Mouse (Mus musculus): Measurements from ENCODE around the gene Tfb2m. TPM values are rescaled to one million over a fixed set of nuclear protein-coding genes. Genes with fewer than 3 reads are reported as not detected.

Tfb2m gene
- total RNA-seq, 2 experiments from 2014 or later: 49.4 to 56.2 TPM

- no peak for DNase-seq
- intact Hi-C loops (cut with DNase I): no loop called here
Observed at GRCm38 (mm10) chr1:179560845-179561430, 14.9 kb upstream of the Tfb2m start.

GRCm38 (mm10) chr1:179559446-179560194, 13.6 kb upstream of the Tfb2m start:
- no peak for DNase-seq
- intact Hi-C loops (cut with DNase I): no loop called here

GRCm38 (mm10) chr1:179556921-179557320, 10.9 kb upstream of the Tfb2m start:
- intact Hi-C loops (cut with DNase I): no loop called here
- DNase-seq: no peak

DNA sequence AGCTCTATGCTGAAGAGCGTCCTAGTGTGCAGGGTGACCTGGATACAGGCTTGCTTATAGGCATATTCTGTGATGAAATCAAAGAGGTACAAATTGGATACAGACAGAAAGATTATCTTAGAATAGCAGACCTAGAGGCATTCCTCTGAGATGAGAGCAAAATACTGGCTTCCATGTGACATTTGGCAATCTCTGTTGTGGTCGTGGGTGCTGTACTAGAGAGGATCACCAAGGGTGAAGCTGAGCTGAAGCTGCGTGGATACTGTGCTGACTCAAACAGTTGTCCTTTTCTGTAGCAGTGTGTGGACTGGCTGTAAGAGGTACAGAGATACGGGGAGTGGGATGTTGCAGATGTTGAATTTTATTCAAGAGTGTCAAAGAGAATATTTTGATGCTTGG, 7.9 kb upstream of the Tfb2m start:
- no peak for DNase-seq
- intact Hi-C loops (cut with DNase I): no loop called here

DNA sequence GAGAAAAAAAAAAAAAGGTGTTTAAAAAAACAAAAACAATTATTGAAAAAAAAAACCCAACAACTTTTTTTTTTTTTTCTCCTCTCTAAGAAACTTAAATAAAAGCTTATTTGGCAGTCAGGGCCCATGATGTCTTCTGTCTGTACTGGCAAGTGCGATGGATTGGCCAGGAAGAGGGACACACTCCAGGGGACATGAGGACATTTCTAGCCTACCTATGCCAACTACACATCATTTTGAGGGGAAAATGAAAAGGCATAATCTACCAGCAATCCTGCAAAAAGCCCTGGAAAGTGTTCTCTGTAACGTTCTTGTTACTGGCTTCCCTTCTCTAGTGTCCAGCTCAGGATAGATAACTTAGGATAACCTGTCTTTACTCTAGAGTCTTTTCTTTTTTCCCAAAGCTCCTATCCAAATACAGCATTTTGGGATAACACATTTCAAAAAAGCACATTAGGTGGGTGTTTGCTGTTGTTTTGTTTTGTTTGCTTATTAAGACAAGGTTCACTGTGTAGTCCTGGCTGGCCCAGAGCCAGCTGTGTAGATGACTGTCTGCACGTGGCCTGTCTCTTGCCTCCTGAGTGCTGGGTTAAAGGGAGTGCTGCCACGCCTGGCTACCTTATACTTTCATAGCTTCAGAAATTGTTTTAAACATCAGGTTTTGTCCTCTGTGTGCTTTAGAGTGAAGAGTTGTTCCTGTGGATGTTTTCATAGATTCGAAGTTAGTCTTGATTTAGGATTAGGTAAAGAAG, 7.3 kb upstream of the Tfb2m start:
- intact Hi-C loops (cut with DNase I): no loop called here
- DNase-seq: no peak

GRCm38 (mm10) chr1:179552751-179553150, 6.7 kb upstream of the Tfb2m start:
- no peak for DNase-seq

DNA sequence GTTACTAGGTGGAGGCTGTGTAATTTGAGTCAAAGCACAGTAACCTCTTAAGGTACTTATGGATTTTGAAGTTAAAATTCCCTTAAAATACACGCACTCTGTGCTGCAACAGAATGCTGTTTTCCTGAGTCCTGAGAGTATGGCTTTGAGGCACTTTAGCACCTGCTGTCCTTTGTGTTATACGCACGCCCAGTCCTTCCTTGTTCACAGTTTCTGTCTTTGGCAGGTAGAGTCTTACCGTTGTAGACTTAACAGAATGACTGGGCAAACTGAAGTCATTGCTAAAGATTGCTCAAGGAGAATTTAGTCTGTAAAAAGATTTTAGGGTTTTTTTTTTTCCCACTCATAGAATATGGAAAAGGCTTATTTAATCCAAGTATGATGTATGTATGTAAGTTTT, 5.9 kb upstream of the Tfb2m start:
- intact Hi-C loops (cut with DNase I): no loop called here
- no peak for DNase-seq

More at GRCm38 (mm10) chr1:179552751-179553150, 6.7 kb upstream of the Tfb2m start:
- intact Hi-C loops (cut with DNase I): no loop called here

DNA sequence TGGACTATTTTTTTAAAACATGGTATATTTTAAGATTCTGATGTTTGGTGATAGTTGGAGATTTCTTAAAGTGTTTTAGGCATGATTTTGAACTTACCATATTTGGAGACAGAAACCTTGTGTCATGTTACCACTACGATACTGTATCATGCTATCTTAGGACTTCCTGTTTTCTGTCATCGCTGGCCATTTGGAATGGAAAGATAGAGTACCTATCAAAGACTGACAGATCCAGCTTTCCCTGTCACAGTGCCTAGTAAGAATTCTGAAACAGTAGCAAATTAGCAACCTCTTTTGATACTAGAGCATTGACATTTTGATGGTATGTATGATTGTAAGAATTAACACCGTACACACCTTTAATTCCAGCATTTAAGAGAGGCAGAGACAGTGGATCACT, 5.3 kb upstream of the Tfb2m start:
- no peak for DNase-seq
- intact Hi-C loops (cut with DNase I): no loop called here

DNA sequence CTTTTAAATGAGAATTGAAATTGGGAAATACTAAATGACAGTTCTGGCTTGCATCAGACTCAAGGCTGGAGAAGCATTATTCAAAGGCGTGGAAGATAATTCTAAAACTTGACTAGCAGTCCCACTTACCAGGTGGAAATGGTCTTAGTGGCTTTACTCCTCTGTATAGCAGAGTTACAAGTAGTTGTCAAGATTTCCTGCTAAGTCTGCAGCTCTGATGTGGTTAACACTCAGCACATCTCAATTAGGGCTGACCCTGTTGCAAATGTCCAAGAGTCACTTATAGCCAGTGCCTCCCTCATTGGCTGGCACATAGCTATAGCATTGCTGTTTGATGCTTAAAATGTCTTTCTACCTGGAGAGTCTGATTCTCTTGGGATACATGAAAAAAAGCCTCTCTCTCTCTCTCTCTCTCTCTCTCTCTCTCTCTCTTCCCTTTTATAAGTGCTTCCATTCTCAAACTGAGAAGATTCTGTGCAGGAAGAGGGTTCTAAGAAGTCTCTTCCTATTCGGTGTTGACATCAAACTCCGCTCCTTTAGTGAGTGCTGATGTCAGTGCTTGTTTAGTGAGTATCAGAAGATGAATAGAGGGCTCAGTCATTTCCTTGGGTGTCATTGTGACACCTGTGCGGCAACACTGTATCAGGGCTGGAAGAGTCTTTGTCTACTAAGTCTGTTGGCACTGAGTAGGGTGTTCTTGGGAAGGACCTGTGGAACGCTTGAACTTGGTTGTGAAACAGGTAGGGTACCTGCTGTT, 3.1 kb upstream of the Tfb2m start:
- intact Hi-C loops (cut with DNase I): loop anchor here (5.0 to 10.0 kb wide), 2 partner anchors 58 to 256 kb away; partner anchors contain the start of genes Ahctf1 and Gm10518
- no peak for DNase-seq

GRCm38 (mm10) chr1:179548220-179548619, 2.2 kb upstream of the Tfb2m start:
- no peak for DNase-seq
- intact Hi-C loops (cut with DNase I): loop anchor here (5.0 to 10.0 kb wide), 2 partner anchors 59 to 257 kb away; partner anchors contain the start of genes Ahctf1 and Gm10518

GRCm38 (mm10) chr1:179547176-179547575, 1.1 kb upstream of the Tfb2m start:
- intact Hi-C loops (cut with DNase I): loop anchor here (2.0 to 10.0 kb wide), 3 partner anchors 40 to 258 kb away; partner anchors contain the start of genes Ahctf1 and Gm10518
- DNase-seq: no peak

DNA sequence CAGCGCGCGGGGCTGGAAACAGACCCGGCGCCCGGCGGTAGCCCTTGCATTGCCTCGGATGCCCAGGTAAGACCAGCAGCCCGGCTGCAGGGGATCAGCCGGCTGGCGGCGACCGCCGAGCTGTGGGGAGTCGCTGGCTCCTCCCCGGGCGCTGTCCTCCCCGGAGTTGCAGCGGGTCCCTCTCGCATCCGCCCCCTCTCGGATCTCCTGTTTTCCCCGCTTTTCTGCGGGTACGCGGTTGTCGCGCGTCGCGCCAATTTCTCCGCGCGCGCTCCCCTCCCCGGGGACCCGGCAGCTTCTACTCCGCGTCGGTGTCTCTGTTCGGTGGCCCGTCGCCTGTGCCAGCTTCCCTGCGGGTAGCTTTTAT, 467 bp upstream of the Tfb2m start:
- DNase-seq: no peak
- intact Hi-C loops (cut with DNase I): loop anchor here (1.0 to 10.0 kb wide), 4 partner anchors 40 to 258 kb away; partner anchors contain the start of genes Ahctf1 and Gm10518

GRCm38 (mm10) chr1:179541502-179541901, 4.6 kb downstream of the Tfb2m start:
- intact Hi-C loops (cut with DNase I): loop anchor here (5.0 to 10.0 kb wide), 2 partner anchors 34 to 263 kb away; partner anchors contain the start of genes Ahctf1 and Gm10518
- no peak for DNase-seq

DNA sequence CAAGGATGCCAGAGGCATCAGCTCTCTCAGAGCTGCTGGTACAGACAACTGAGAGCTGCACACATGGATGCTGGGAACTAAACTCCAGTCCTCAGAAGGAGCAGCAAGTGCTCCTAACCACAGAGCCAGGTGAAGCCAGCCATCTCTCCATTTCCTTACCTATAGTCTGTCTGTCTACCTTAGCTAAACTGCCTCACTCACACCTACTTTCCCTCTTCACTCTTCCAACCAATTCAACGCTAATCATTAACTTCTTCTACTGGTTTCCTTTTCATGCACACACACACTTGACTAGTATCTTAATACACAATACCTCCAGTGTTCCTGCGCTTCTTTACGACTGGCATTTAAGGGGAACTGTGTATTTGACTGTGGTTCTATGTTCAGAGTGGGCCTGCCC, 6.2 kb downstream of the Tfb2m start:
- intact Hi-C loops (cut with DNase I): loop anchor here (5.0 to 10.0 kb wide), 2 partner anchors 33 to 265 kb away; partner anchors contain the start of genes Ahctf1 and Gm10518
- no peak for DNase-seq

GRCm38 (mm10) chr1:179539054-179539453, 7.0 kb downstream of the Tfb2m start:
- intact Hi-C loops (cut with DNase I): no loop called here

GRCm38 (mm10) chr1:179519901-179520300, 26.2 kb downstream of the Tfb2m start:
- DNase-seq: no peak
- intact Hi-C loops (cut with DNase I): no loop called here

More at GRCm38 (mm10) chr1:179539054-179539453, 7.0 kb downstream of the Tfb2m start:
- DNase-seq: no peak

DNA sequence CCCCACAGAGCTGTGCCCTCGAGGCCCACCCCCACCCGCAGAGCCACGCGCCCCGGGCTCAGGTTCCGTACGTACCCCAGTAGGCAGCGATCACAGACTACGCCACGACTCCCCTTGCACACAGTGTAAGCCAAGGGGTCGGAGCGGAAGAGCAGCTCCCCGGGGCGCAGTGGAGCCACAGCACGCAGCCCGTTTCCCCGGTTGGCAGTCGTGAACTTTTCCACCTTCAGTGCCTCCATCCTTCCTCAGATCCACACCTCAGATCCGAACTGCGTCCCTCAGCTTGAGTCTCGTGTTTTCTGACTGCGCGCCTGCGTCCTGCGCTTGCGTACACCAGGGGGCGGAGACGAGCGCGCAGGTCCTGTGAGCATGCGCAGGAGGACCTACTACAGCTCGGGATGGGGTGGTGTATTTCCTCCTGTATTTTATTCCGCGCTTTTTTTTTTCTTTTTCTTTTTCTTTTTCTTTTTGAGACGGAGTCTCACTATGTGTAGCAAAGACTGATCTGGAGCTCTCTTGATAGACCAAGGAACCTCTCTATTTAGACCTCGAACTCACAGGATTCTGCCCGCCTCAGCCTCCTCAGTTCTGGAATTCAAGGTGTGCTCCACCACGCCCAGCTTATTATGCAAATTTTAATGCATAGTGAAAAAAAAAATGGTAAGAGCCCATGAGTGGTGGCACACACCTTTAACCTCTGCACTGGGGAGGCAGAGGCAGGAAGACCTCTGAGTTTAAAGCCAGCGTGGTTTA, 28.2 kb downstream of the Tfb2m start, which contains the start of gene Smyd3:
Gene Smyd3, minus strand, starts transcription at position 329 of the 753 bp plus-strand sequence.
- intact Hi-C loops (cut with DNase I): no loop called here
- peak; percentile 84 to 88 for DNase-seq

DNA sequence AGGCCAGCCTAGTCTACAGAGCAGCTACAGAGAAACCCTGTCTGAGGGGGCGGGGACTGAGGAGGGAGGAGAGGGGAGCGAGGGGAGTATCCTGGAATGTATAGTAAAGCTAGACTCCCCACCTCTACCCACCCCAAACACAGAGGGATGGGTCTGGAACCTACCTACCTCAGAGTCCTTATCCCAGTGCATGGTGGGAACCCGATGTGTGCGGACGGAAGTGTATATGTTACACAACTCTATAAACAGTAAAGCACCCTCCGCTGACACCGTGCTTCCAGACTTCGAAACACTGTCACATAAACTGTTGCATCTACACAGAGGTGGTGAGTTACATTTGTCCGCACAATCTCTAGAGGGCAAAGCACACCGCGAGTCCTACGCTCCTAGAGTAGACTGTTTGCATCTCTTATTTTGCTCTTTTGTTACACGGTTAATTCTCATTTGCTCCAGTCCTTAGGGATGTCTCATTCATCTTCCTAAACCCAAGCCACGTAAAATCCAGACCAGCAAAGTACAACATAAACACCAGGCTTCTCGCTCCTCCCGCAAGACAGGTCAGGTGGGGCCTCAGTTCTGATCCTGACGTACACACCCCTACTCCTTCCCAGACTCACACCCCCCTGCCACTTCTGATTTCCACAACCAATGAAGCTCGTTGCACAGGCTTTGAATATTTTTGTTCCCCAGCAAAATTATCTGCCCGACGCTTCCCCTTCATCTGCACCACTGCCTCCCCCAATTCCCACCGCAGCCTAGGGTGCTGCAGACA, 28.9 kb downstream of the Tfb2m start:
- DNase-seq: no peak
- intact Hi-C loops (cut with DNase I): no loop called here

DNA sequence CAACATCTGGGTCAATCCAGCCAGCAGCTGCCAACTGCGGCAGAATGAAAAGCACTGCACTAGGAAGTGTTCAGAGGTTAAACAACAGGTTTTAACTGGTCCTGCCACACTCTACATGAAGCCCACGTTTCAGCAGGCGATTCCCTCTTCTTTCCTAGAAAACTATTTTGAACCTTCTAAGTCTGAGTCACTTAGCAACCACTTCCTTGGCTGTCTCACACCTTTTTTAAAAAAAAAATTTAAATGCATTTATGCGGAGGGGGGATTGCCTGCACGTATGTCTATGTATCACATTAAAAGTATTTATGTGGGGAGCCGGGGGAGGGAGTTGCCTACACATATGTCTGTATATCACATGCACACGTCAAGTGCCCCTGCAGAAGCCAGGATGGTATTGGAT, 34.2 kb downstream of the Tfb2m start:
- intact Hi-C loops (cut with DNase I): no loop called here

More for the DNA sequence above, 34.2 kb downstream of the Tfb2m start:
- DNase-seq: no peak
